Mouse (Mus musculus): ENCODE measurements around the gene Olfr1246. TPM values are rescaled to one million over a fixed set of nuclear protein-coding genes. Genes with fewer than 3 reads are reported as not detected.
"Not testable (repeated sequence)": the region's sequence is repeated elsewhere in the genome, so short reads cannot be mapped to it uniquely, and the experiment has no call there.

The Olfr1246 gene
- total RNA-seq (2021): not detected

DNA sequence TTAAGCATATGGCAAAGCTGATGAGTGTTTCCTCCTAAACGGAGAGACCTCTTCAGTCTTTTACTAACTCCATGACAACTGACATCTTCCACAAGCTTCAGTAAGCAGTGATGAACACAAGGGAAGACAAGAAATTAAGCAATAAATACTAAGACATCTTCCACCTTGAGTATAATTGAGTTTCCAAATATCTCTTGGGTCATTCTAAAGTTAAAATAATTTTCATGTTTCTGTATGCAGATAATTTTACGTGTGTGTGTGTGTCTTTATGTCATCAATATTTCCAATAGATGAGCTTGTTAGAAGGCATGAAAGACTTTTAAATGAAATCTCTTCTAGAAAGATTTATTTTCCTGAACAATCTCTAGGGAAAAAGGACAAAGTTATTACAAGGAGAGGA is at the start of gene Olfr1246:
TSS of gene Olfr1246 (minus strand) at position 101 of the 400 bp plus-strand sequence.
- intact Hi-C loops (cut with DNase I): no loop called here
- DNase-seq: no peak

DNA sequence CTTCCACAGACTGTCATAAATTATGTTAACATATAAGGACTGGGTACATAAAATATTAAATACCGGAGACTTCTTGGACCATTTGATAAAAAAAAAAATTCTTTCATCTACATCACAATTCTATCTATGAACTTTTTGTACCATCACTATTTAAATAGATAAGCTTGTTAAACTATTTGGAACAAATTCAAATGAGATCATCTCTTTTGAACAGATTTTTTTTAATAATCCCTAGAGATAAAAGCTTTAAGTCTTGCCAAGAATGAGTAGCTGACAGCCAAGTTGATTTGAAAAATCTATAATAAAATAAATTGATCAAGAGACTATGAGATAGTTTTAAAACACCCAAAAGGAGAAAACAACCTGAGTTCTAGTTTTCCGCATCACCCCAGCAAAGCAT is 41.9 kb upstream of the Olfr1246 start, which contains the start of gene Olfr1249:
TSS of gene Olfr1249 (minus strand) at position 101 of the 400 bp plus-strand sequence.
- DNase-seq: no peak
- intact Hi-C loops (cut with DNase I): no loop called here

DNA sequence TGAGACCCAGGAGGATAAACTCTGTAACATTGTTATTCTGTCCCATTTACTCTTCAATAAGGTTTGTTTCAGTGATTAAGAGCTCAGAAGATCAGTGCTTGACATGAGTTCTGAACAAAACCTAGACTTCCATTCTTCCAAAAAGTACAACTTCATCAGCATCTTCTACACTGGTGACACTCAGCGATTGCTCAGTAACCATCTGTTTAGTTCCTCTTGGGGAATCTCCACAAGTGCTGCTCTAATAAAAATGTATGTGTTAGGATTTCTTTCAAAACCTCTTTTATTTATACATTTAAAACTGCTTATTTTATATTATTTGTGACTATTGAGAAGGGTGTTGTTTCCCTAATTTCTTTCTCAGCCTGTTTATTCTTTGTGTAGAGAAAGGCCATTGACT is 25.2 kb upstream of the Olfr1246 start, which contains the start of gene Olfr1248:
TSS of gene Olfr1248 (minus strand) at position 101 of the 400 bp plus-strand sequence.
- DNase-seq; intact Hi-C loops (cut with DNase I): not testable (repeated sequence)

DNA sequence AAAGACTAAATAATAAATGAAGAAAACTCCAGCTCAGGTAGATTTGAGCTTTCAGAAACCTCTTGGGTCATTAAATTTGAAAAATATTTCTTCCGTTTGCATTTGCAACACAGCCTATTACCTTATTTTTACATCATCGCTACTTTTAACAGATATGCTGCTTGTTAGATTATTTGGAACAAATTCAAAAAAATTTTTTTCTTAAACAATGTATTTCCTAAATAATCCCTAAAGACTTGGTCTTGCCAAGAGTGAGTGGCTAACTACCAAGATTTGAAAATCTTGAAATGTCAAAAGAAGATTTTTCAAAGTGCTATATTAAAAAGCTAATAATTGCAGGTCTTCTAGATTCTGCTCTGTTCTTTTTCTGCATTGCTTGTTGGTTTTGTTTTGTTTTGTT is 21.1 kb upstream of the Olfr1246 start, which contains the start of gene Olfr1247:
TSS of gene Olfr1247 (minus strand) at position 101 of the 400 bp plus-strand sequence.
- intact Hi-C loops (cut with DNase I): no loop called here
- no peak for DNase-seq

DNA sequence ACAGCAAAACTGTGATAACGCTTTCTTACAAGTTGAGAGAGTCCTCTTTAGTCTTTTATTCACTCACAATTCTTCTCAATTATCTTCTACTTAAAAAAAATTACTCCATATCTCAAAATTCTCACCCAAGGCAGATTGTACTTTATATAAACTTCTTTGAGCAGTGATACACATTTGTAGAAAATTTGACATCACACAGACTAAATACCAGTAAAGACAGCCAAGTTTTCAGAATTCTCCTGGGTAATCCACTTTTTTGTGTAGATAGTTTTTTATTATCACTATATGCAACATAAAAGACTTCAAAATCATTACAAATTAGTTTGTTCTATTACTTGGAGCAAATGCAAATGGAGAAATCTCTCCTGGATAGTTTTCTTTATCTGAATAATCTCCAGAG is 14.6 kb downstream of the Olfr1246 start, which contains the start of gene Olfr1245:
TSS of gene Olfr1245 (minus strand) at position 101 of the 400 bp plus-strand sequence.
- intact Hi-C loops (cut with DNase I): no loop called here
- no peak for DNase-seq

DNA sequence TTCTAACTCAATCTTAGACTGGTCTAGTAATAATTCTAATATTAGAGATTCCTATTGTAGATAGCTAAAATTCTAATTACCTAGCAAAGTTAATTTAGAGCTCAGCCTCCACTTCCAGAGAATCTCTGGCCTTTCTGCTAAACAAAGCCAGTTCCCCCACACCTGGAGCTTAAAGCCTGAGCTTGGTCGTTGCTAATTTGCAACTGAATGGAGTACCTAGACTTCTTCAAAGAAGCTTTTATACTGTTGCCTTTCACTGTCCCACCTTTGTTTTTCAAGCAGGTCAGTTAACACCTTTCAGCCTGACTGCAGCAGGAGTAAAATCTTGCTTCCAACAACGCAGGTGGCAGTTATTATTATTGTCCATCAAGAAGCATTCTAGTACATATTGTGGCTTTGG is 30.3 kb downstream of the Olfr1246 start:
- intact Hi-C loops (cut with DNase I); DNase-seq: not testable (repeated sequence)

DNA sequence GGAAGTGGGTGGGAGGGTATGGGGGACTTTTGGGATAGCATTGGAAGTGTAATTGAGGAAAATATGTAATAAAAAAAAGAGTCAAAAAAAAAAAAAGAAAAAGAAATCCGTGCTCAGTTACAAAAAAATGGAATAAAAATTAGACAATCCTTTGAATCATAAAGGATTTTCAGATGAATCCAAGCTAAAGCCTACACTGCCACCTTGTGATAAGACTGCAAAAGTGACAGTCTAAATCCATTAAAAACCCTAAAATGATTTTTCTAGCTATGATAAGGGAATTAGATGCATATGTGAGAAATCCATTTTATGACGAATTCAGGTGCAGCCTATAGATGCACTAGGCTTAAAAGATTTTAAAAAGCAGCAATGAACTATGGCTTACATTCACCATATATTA is 48.4 kb downstream of the Olfr1246 start:
- intact Hi-C loops (cut with DNase I): no loop called here
- no peak for DNase-seq

DNA sequence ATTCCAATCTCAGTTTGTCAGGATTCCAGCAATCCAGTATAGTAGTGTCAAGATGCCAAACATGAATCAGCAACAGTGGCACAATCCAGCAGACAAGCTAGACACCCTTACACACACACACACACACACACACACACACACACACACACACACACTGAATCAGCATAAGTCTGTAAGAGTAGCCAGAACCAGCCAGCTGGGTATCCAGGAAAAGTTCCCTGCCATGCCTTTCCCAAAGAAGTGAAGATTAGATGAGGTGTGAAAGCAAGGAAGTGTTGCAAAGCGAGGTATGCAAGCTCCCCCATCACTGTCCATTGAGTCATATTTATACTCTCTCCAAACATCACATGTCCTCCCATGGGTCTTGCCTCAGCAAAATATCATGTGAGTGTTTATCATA is 53.0 kb downstream of the Olfr1246 start:
- DNase-seq: no peak
- intact Hi-C loops (cut with DNase I): no loop called here

Other genes with a start within 250 kb of the Olfr1246 start
- gene Olfr1234, start 228.3 kb downstream of the Olfr1246 start, total RNA-seq (2021): not detected
- not detected for gene Olfr1238, start 183.5 kb downstream of the Olfr1246 start, total RNA-seq (2021)
- not detected for gene Olfr1239, start 172.8 kb downstream of the Olfr1246 start, total RNA-seq (2021)
- not detected for gene Olfr1240, start 150.2 kb downstream of the Olfr1246 start, total RNA-seq (2021)
- gene Olfr1241, start 106.0 kb downstream of the Olfr1246 start, total RNA-seq (2021): not detected
- not detected for gene Olfr1242, start 94.8 kb downstream of the Olfr1246 start, total RNA-seq (2021)
- gene Olfr1243, start 61.7 kb downstream of the Olfr1246 start, total RNA-seq (2021): not detected
- gene Olfr1245, start 14.7 kb downstream of the Olfr1246 start, total RNA-seq (2021): not detected
- gene Olfr1247, start 21.0 kb upstream of the Olfr1246 start, total RNA-seq (2021): under 1 TPM in 1 of 2 experiments, not detected in 1; 0.03 TPM
- not detected for gene Olfr1248, start 25.1 kb upstream of the Olfr1246 start, total RNA-seq (2021)
- not detected for gene Olfr1249, start 41.8 kb upstream of the Olfr1246 start, total RNA-seq (2021)
- gene Olfr1250, start 68.3 kb upstream of the Olfr1246 start, total RNA-seq (2021): not detected
- not detected for gene Olfr1251, start 78.8 kb upstream of the Olfr1246 start, total RNA-seq (2021)
- not detected for gene Olfr1252, start 131.9 kb upstream of the Olfr1246 start, total RNA-seq (2021)
- not detected for gene Olfr1253, start 163.9 kb upstream of the Olfr1246 start, total RNA-seq (2021)
- not detected for gene Olfr1254, start 200.5 kb upstream of the Olfr1246 start, total RNA-seq (2021)
- not detected for gene Olfr1255, start 218.9 kb upstream of the Olfr1246 start, total RNA-seq (2021)
- not detected for gene Olfr1256, start 248.4 kb upstream of the Olfr1246 start, total RNA-seq (2021)